Mouse (Mus musculus) mesoderm, embryonic 11.5 days (tissue): Measurements from ENCODE around the gene Pars2.

Experiments used
- DNase-seq: peaks from one replicate; pipeline ENCODE4 v3.0.0-alpha.2; 2012; ENCODE audit warnings: low read depth, low spot score

Gene Pars2

GRCm38 (mm10) chr4:106700798-106701197 lies 49.9 kb downstream of the Pars2 start:
- peak; percentile 25 for DNase-seq

DNA sequence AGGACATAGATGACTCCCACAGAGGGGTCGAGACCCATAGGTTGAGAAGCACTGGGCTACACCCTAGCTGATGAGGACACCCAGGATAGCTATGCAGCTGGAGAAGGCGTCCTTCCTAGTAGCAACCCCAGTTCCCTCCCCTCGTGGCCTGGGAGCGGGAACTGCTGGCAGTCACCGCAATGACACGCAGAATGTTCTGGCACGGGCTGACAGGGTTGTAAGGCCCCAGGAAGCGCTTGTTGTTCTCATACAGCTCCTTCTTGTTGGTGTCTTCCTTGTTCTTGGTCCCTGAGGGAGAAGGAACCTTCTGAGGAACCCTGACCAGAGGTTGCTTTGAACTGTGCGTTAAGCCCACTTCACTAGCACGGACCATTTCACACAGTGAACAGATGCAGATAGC lies 53.1 kb downstream of the Pars2 start:
- no peak for DNase-seq

DNA sequence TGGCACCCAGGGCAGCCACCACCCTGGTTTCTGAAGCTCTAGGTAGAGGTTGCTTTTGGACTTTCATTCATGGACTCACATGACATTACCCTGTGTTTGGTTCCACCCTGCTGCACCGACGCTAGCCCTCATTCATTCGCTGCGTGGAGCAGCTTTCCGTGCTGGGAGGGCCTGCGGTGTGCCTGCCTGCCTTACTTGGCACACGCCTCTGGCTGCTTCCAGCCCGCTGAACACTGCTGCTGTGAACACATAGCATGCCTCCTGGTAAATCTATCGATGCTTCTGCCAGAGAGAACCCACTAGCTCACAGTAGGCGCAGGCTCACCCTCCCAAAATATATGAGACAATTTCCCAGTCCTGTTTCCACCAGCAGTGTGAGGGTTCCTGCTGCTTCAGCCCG lies 53.5 kb downstream of the Pars2 start:
- no peak for DNase-seq
